Mouse (Mus musculus): ENCODE data around the gene Tpm3. TPM values are rescaled to one million over a fixed set of nuclear protein-coding genes. Genes with fewer than 3 reads are reported as not detected.

Tpm3 gene
- polyA plus RNA-seq (2015; fragmentation: Nextera tagmentation; extraction: Ambion mirVana) = 162 and 169 TPM in 2 replicates

- Histone ChIP-seq H3K4me2 (ENCODE audit: low read depth, low read length) (no peak within 1 kb of the TSS), H3K9ac (ENCODE audit: low read depth, low read length) (no peak within 1 kb of the TSS), H3K4me3 (ENCODE audit: low read depth, low read length) (no peak within 1 kb of the TSS), H3K36me3 (ENCODE audit: control insufficient read depth, insufficient read depth) (no peaks in the 10 kb centered on the region), H3K27ac (ENCODE audit: low read length) (no peak within 1 kb of the TSS), H3K9me3 (replicated peaks; ENCODE audit: control insufficient read depth, low read length) (no peaks in the 10 kb centered on the region), H3K4me1 (ENCODE audit: control insufficient read depth, low read depth, low read length) (no peaks in the 10 kb centered on the region), H3K27me3 (ENCODE audit: control insufficient read depth, insufficient read depth, low read depth, low read length) (no peaks in the 10 kb centered on the region)
- 40% methylated on average over 4 of the region's 4 CpGs for WGBS (ENCODE audit: insufficient replicate concordance)
- ATAC-seq (ENCODE audit: low read depth) = no peak
Observed at GRCm38 (mm10) chr3:90072294-90072693, at the start of gene Tpm3. TSS of gene Tpm3 (plus strand) at chr3:90072649.

- no peak for ATAC-seq (ENCODE audit: low read depth)
- H3K36me3 ChIP-seq (ENCODE audit: control insufficient read depth, insufficient read depth) = peaks cover 49% of the 10 kb centered on the region
Observed at GRCm38 (mm10) chr3:90034653-90035052, 37.8 kb upstream of the Tpm3 start.

GRCm38 (mm10) chr3:90036263-90036662, 36.2 kb upstream of the Tpm3 start:
- peaks cover 46% of the 10 kb centered on the region for H3K36me3 ChIP-seq (ENCODE audit: control insufficient read depth, insufficient read depth)
- H3K27ac ChIP-seq (ENCODE audit: low read length) = no peak overlapping the region
- no peak for ATAC-seq (ENCODE audit: low read depth)
- no peak overlapping the region for H3K4me3 ChIP-seq (ENCODE audit: low read depth, low read length)
- H3K9me3 ChIP-seq (replicated peaks; ENCODE audit: control insufficient read depth, low read length) = no peaks in the 10 kb centered on the region
- 84% methylated on average over 1 of the region's 1 CpGs for whole genome bisulfite sequencing (ENCODE audit: insufficient replicate concordance)
- no peaks in the 10 kb centered on the region for H3K4me1 ChIP-seq (ENCODE audit: control insufficient read depth, low read depth, low read length)
- H3K27me3 ChIP-seq (ENCODE audit: control insufficient read depth, insufficient read depth, low read depth, low read length) = no peaks in the 10 kb centered on the region
- H3K9ac ChIP-seq (ENCODE audit: low read depth, low read length) = no peak overlapping the region
- H3K4me2 ChIP-seq (ENCODE audit: low read depth, low read length) = no peak overlapping the region

More at GRCm38 (mm10) chr3:90034653-90035052, 37.8 kb upstream of the Tpm3 start:
- H3K9me3 ChIP-seq (replicated peaks; ENCODE audit: control insufficient read depth, low read length) = no peaks in the 10 kb centered on the region
- no peak overlapping the region for H3K4me2 ChIP-seq (ENCODE audit: low read depth, low read length)
- no peak overlapping the region for H3K27ac ChIP-seq (ENCODE audit: low read length)
- H3K9ac ChIP-seq (ENCODE audit: low read depth, low read length) = no peak overlapping the region
- WGBS (ENCODE audit: insufficient replicate concordance) = 78% methylated on average over 2 of the region's 2 CpGs
- no peak overlapping the region for H3K4me3 ChIP-seq (ENCODE audit: low read depth, low read length)
- H3K4me1 ChIP-seq (ENCODE audit: control insufficient read depth, low read depth, low read length) = no peaks in the 10 kb centered on the region
- no peaks in the 10 kb centered on the region for H3K27me3 ChIP-seq (ENCODE audit: control insufficient read depth, insufficient read depth, low read depth, low read length)

- 71% methylated on average over 3 of the region's 3 CpGs for WGBS (ENCODE audit: insufficient replicate concordance)
- H3K9ac ChIP-seq (ENCODE audit: low read depth, low read length) = no peak overlapping the region
Observed at GRCm38 (mm10) chr3:90049691-90050090, 22.8 kb upstream of the Tpm3 start.

GRCm38 (mm10) chr3:90051441-90052350, 20.8 kb upstream of the Tpm3 start, which contains the start of gene 4933434E20Rik:
TSS of gene 4933434E20Rik (plus strand) at chr3:90051636.
- ATAC-seq (ENCODE audit: low read depth) = peak; percentile 49
- H3K9ac ChIP-seq (ENCODE audit: low read depth, low read length) = peak within 1 kb of the TSS; percentile 97
- peaks cover 8% of the 10 kb centered on the region for H3K36me3 ChIP-seq (ENCODE audit: control insufficient read depth, insufficient read depth)
- peak within 1 kb of the TSS; percentile 64 for H3K4me2 ChIP-seq (ENCODE audit: low read depth, low read length)
- peak within 1 kb of the TSS; percentile 96 for H3K27ac ChIP-seq (ENCODE audit: low read length)
- H3K27me3 ChIP-seq (ENCODE audit: control insufficient read depth, insufficient read depth, low read depth, low read length) = no peaks in the 10 kb centered on the region
- H3K4me1 ChIP-seq (ENCODE audit: control insufficient read depth, low read depth, low read length) = peaks cover 14% of the 10 kb centered on the region
- peak within 1 kb of the TSS; percentile 95 for H3K4me3 ChIP-seq (ENCODE audit: low read depth, low read length)
- under 1% methylated on average over 43 of the region's 43 CpGs for WGBS (ENCODE audit: insufficient replicate concordance)
- H3K9me3 ChIP-seq (replicated peaks; ENCODE audit: control insufficient read depth, low read length) = no peaks in the 10 kb centered on the region

More at GRCm38 (mm10) chr3:90049691-90050090, 22.8 kb upstream of the Tpm3 start:
- peaks cover 6% of the 10 kb centered on the region for H3K36me3 ChIP-seq (ENCODE audit: control insufficient read depth, insufficient read depth)
- H3K27ac ChIP-seq (ENCODE audit: low read length) = no peak overlapping the region
- no peak overlapping the region for H3K4me3 ChIP-seq (ENCODE audit: low read depth, low read length)
- H3K27me3 ChIP-seq (ENCODE audit: control insufficient read depth, insufficient read depth, low read depth, low read length) = no peaks in the 10 kb centered on the region
- no peaks in the 10 kb centered on the region for H3K9me3 ChIP-seq (replicated peaks; ENCODE audit: control insufficient read depth, low read length)
- no peak overlapping the region for H3K4me2 ChIP-seq (ENCODE audit: low read depth, low read length)
- peaks cover 14% of the 10 kb centered on the region for H3K4me1 ChIP-seq (ENCODE audit: control insufficient read depth, low read depth, low read length)
- ATAC-seq (ENCODE audit: low read depth) = no peak

- Histone ChIP-seq H3K9ac (ENCODE audit: low read depth, low read length) (peak within 1 kb of the TSS; percentile 97), H3K4me3 (ENCODE audit: low read depth, low read length) (peak within 1 kb of the TSS; percentile 95), H3K4me1 (ENCODE audit: control insufficient read depth, low read depth, low read length) (peaks cover 14% of the 10 kb centered on the region), H3K9me3 (replicated peaks; ENCODE audit: control insufficient read depth, low read length) (no peaks in the 10 kb centered on the region), H3K4me2 (ENCODE audit: low read depth, low read length) (peak within 1 kb of the TSS; percentile 88), H3K27me3 (ENCODE audit: control insufficient read depth, insufficient read depth, low read depth, low read length) (no peaks in the 10 kb centered on the region), H3K36me3 (ENCODE audit: control insufficient read depth, insufficient read depth) (peaks cover 8% of the 10 kb centered on the region), H3K27ac (ENCODE audit: low read length) (peak within 1 kb of the TSS; percentile 96)
- WGBS (ENCODE audit: insufficient replicate concordance) = 0% methylated on average over 72 of the region's 81 CpGs
- peak; percentile 91 for ATAC-seq (ENCODE audit: low read depth)
Observed at GRCm38 (mm10) chr3:90052351-90053241, 19.9 kb upstream of the Tpm3 start, which contains the start of gene Ubap2l. TSS of gene Ubap2l (minus strand) at chr3:90052628.

- Histone ChIP-seq H3K4me3 (ENCODE audit: low read depth, low read length) (no peak overlapping the region), H3K9ac (ENCODE audit: low read depth, low read length) (no peak overlapping the region), H3K4me1 (ENCODE audit: control insufficient read depth, low read depth, low read length) (no peaks in the 10 kb centered on the region), H3K27ac (ENCODE audit: low read length) (no peak overlapping the region), H3K4me2 (ENCODE audit: low read depth, low read length) (no peak overlapping the region), H3K36me3 (ENCODE audit: control insufficient read depth, insufficient read depth) (peaks cover 14% of the 10 kb centered on the region), H3K9me3 (replicated peaks; ENCODE audit: control insufficient read depth, low read length) (no peaks in the 10 kb centered on the region), H3K27me3 (ENCODE audit: control insufficient read depth, insufficient read depth, low read depth, low read length) (no peaks in the 10 kb centered on the region)
- WGBS (ENCODE audit: insufficient replicate concordance) = 74% methylated on average over 6 of the region's 6 CpGs
- no peak for ATAC-seq (ENCODE audit: low read depth)
Observed at GRCm38 (mm10) chr3:90061549-90061948, 10.9 kb upstream of the Tpm3 start.

- H3K9me3 ChIP-seq (replicated peaks; ENCODE audit: control insufficient read depth, low read length) = no peaks in the 10 kb centered on the region
- H3K36me3 ChIP-seq (ENCODE audit: control insufficient read depth, insufficient read depth) = peaks cover 13% of the 10 kb centered on the region
- no peak for ATAC-seq (ENCODE audit: low read depth)
- no peaks in the 10 kb centered on the region for H3K27me3 ChIP-seq (ENCODE audit: control insufficient read depth, insufficient read depth, low read depth, low read length)
- H3K27ac ChIP-seq (ENCODE audit: low read length) = no peak overlapping the region
- no peak overlapping the region for H3K4me3 ChIP-seq (ENCODE audit: low read depth, low read length)
- no peak overlapping the region for H3K9ac ChIP-seq (ENCODE audit: low read depth, low read length)
- H3K4me1 ChIP-seq (ENCODE audit: control insufficient read depth, low read depth, low read length) = no peaks in the 10 kb centered on the region
- no peak overlapping the region for H3K4me2 ChIP-seq (ENCODE audit: low read depth, low read length)
- 67% methylated on average over 2 of the region's 2 CpGs for WGBS (ENCODE audit: insufficient replicate concordance)
Observed at GRCm38 (mm10) chr3:90062539-90062938, 9.9 kb upstream of the Tpm3 start.
